Mouse (Mus musculus) liver, embryonic 16.5 days (tissue): ENCODE results near the gene Serpina12. TPM values are rescaled to one million over a fixed set of nuclear protein-coding genes. Genes with fewer than 3 reads are reported as not detected.

ENCODE experiments used
- ATAC-seq: fragments of 200-750 bp; cut with Nextera tagmentation; 2 replicates; pipeline ENCODE4 v1.8.0; 2017; ENCODE audit warnings: low read depth, mild to moderate bottlenecking, moderate number of reproducible peaks, moderate library complexity
- H3K27ac ChIP-seq: fragments of 300-500 bp; sonication (generic); 2 replicates; pipeline ENCODE4 v1.5.1; 2014; ENCODE audit warnings: mild to moderate bottlenecking, low read length
- H3K27me3 ChIP-seq: fragments of 300-500 bp; sonication (generic); 2 replicates; pipeline ENCODE4 v1.6.1; 2014; ENCODE audit warnings: low read depth, low read length, mixed read lengths; ENCODE audit not compliant: control insufficient read depth, insufficient read depth
- H3K36me3 ChIP-seq: fragments of 300-500 bp; sonication (generic); 2 replicates; pipeline ENCODE4 v1.6.1; 2014; ENCODE audit warnings: mild to moderate bottlenecking; ENCODE audit not compliant: control insufficient read depth, insufficient read depth
- H3K4me1 ChIP-seq: fragments of 300-500 bp; sonication (generic); 2 replicates; pipeline ENCODE4 v1.6.1; 2014; ENCODE audit warnings: low read depth, low read length, mixed read lengths; ENCODE audit not compliant: control insufficient read depth
- H3K4me2 ChIP-seq: fragments of 300-500 bp; sonication (generic); 2 replicates; pipeline ENCODE4 v1.6.1; 2014; ENCODE audit warnings: low read depth, low read length, mixed read lengths
- H3K4me3 ChIP-seq: fragments of 300-500 bp; sonication (generic); 2 replicates; pipeline ENCODE4 v1.5.1; 2014; ENCODE audit warnings: low read depth, mild to moderate bottlenecking, low read length
- H3K9ac ChIP-seq: fragments of 300-500 bp; sonication (generic); 2 replicates; pipeline ENCODE4 v1.6.1; 2014; ENCODE audit warnings: low read depth, low read length
- H3K9me3 ChIP-seq: fragments of 300-500 bp; sonication (generic); replicated peaks from 2 replicates; pipeline ENCODE4 v1.6.1; 2016; ENCODE audit warnings: low read length; ENCODE audit not compliant: control insufficient read depth
- WGBS: fragments of 180-500 bp; shearing (Covaris S2); extraction: QIAGEN DNeasy Blood & Tissue Kit; methylation state at CpG from one replicate; pipeline ENCODE4 v1.1.7; 2014; ENCODE audit not compliant: insufficient replicate concordance; 5-methylcytosine and 5-hydroxymethylcytosine counted together
- polyA plus RNA-seq: library from polyadenylated mRNA; unstranded; fragments of >200 nt; fragmentation: Nextera tagmentation; extraction: Ambion mirVana; gene quantifications from 2 replicates; pipeline ENCODE4 v1.2.1, GENCODE M21; 2015

Gene Serpina12
- polyA plus RNA-seq, 1 experiment from 2014 or later, result 0.07 TPM

- H3K4me1 ChIP-seq, result peaks cover 4% of the 10 kb centered on the region; the same call in 1 of the 2 replicates
- no peak overlapping the region for H3K4me2 ChIP-seq
- H3K27me3 ChIP-seq, result no peaks in the 10 kb centered on the region
- ATAC-seq, result no peak
- H3K4me3 ChIP-seq, result no peak overlapping the region
- H3K9me3 ChIP-seq, result no peaks in the 10 kb centered on the region
- WGBS, result 49% methylated on average over 4 of the region's 4 CpGs
- H3K27ac ChIP-seq, result no peak overlapping the region
- no peaks in the 10 kb centered on the region for H3K36me3 ChIP-seq
- H3K9ac ChIP-seq, result no peak overlapping the region
These were observed 59.3 kb downstream of the Serpina12 start for GRCm38 (mm10) chr12:103984935-103985334.

GRCm38 (mm10) chr12:103981646-103982360 lies 62.4 kb downstream of the Serpina12 start:
- H3K27ac ChIP-seq, result no peak overlapping the region
- WGBS, result 57% methylated on average over 7 of the region's 7 CpGs
- no peaks in the 10 kb centered on the region for H3K4me1 ChIP-seq
- no peak overlapping the region for H3K4me3 ChIP-seq
- no peaks in the 10 kb centered on the region for H3K36me3 ChIP-seq
- H3K27me3 ChIP-seq, result no peaks in the 10 kb centered on the region
- no peak for ATAC-seq
- H3K4me2 ChIP-seq, result no peak overlapping the region
- no peak overlapping the region for H3K9ac ChIP-seq
- no peaks in the 10 kb centered on the region for H3K9me3 ChIP-seq

Other genes with a start within 250 kb of the Serpina12 start
- 1,316 and 1,448 TPM in 2 replicates for gene Serpina1b, start 214.1 kb downstream of the Serpina12 start, polyA plus RNA-seq
- gene Serpina1a, start 180.9 kb downstream of the Serpina12 start, polyA plus RNA-seq, result 1,052 and 1,237 TPM in 2 replicates
- 574 and 660 TPM in 2 replicates for gene Serpina1c, start 139.6 kb downstream of the Serpina12 start, polyA plus RNA-seq
- gene Serpina1e, start 85.5 kb downstream of the Serpina12 start, polyA plus RNA-seq, result 582 and 639 TPM in 2 replicates
- 23.6 and 23.7 TPM in 2 replicates for gene Serpina11, start 54.5 kb downstream of the Serpina12 start, polyA plus RNA-seq
- not detected in 2 replicates for gene Serpina9, start 30.7 kb downstream of the Serpina12 start, polyA plus RNA-seq
- gene Serpina5, start 56.7 kb upstream of the Serpina12 start, polyA plus RNA-seq, result 0.09 and 0.13 TPM in 2 replicates
- gene Serpina3a, start 68.3 kb upstream of the Serpina12 start, polyA plus RNA-seq, result not detected in 2 replicates
- gene Serpina3b, start 83.6 kb upstream of the Serpina12 start, polyA plus RNA-seq, result 0.17 and 0.23 TPM in 2 replicates
- gene Serpina3c, start 109.4 kb upstream of the Serpina12 start, polyA plus RNA-seq, result 0.04 TPM in 1 of 2 replicates, not detected in the other
- 0.27 and 0.28 TPM in 2 replicates for gene Serpina3f, start 170.1 kb upstream of the Serpina12 start, polyA plus RNA-seq
- gene Serpina3g, start 191.8 kb upstream of the Serpina12 start, polyA plus RNA-seq, result 1.9 and 2.7 TPM in 2 replicates
- gene Serpina3i, start 218.7 kb upstream of the Serpina12 start, polyA plus RNA-seq, result 0.16 and 0.35 TPM in 2 replicates